Mouse (Mus musculus) liver, embryonic 12.5 days (tissue): ENCODE results near the gene Abhd11. TPM values are rescaled to one million over a fixed set of nuclear protein-coding genes. Genes with fewer than 3 reads are reported as not detected.

Experiments used
- ATAC-seq: fragments of 200-750 bp; cut with Nextera tagmentation; 2 replicates; pipeline ENCODE4 v1.8.0; 2017; ENCODE audit warnings: moderate number of reproducible peaks, mild to moderate bottlenecking, moderate library complexity
- H3K27ac ChIP-seq: fragments of 300-500 bp; sonication (generic); 2 replicates; pipeline ENCODE4 v1.5.1; 2016; ENCODE audit warnings: mild to moderate bottlenecking
- H3K27me3 ChIP-seq: fragments of 300-500 bp; sonication (generic); replicated peaks from 2 replicates; pipeline ENCODE4 v1.6.1; 2016; ENCODE audit warnings: mild to moderate bottlenecking, moderate library complexity
- H3K36me3 ChIP-seq: fragments of 300-500 bp; sonication (generic); 2 replicates; pipeline ENCODE4 v1.6.1; 2016; ENCODE audit warnings: mild to moderate bottlenecking, moderate library complexity
- H3K4me1 ChIP-seq: fragments of 300-500 bp; sonication (generic); 2 replicates; pipeline ENCODE4 v1.6.1; 2016
- H3K4me2 ChIP-seq: fragments of 300-500 bp; sonication (generic); 2 replicates; pipeline ENCODE4 v1.6.1; 2016; ENCODE audit warnings: mild to moderate bottlenecking, moderate library complexity
- H3K4me3 ChIP-seq: fragments of 300-500 bp; sonication (generic); 2 replicates; pipeline ENCODE4 v1.5.1; 2016; ENCODE audit warnings: mild to moderate bottlenecking, moderate library complexity
- H3K9ac ChIP-seq: fragments of 300-500 bp; sonication (generic); 2 replicates; pipeline ENCODE4 v1.6.1; 2016; ENCODE audit warnings: mild to moderate bottlenecking, moderate library complexity
- H3K9me3 ChIP-seq: fragments of 300-500 bp; sonication (generic); replicated peaks from 2 replicates; pipeline ENCODE4 v1.6.1; 2016; ENCODE audit warnings: mild to moderate bottlenecking, moderate library complexity
- WGBS: fragments of 180-500 bp; shearing (Covaris S2); methylation state at CpG from one replicate; pipeline ENCODE4 v1.1.7; 2016; ENCODE audit not compliant: insufficient replicate concordance; 5-methylcytosine and 5-hydroxymethylcytosine counted together
- polyA plus RNA-seq: library from polyadenylated mRNA; unstranded; fragments of >200 nt; fragmentation: Nextera tagmentation; extraction: Ambion mirVana; gene quantifications from 2 replicates; pipeline ENCODE4 v1.2.1, GENCODE M21; 2016

Abhd11 gene
- polyA plus RNA-seq, 1 experiment from 2014 or later: 45.3 TPM

DNA sequence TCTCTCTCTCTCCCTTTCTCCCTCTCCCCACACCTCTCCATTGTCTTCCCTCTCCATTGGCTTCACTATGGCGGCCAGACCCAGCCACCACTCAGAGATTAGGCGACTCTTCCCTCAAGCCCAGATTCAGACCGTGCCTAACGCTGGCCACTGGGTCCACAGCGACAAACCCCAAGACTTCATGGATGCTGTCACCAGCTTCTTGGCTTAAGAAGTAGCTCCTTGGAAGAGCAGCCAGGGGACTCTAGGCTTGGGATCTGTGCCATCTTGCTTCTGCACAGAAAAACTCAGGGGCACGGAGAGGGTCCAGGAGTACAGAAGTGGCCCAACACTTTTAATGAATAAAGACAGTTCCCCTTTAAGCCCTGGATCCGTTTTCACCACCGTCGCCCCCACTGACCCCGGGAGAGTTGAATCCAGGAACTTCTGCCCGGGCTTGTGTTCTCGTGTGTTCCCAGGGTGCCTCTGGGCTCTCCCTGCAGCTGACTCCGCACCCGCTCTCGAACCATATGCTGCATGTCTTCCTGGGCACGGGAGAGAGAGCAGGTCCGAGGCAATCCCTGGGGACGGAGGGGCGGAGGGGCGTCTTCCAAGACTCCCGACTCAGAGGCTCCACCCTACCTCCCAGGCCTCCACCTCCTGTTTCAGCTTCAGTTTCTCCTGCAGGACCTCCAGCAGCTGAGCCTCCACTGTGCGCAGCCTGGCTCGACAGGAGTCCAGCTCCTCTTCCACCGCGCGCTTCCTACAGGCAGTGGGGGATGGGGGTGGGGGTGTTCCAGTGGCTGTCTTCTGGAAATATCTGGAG is 3.1 kb downstream of the Abhd11 start:
- H3K9me3 ChIP-seq: no peaks in the 10 kb centered on the region
- peaks cover 9% of the 10 kb centered on the region for H3K36me3 ChIP-seq
- H3K4me1 ChIP-seq: peaks cover 58% of the 10 kb centered on the region
- H3K4me2 ChIP-seq: peak overlapping the region; percentile 28
- no peak overlapping the region for H3K27ac ChIP-seq
- H3K27me3 ChIP-seq: no peaks in the 10 kb centered on the region
- 55% methylated on average over 26 of the region's 26 CpGs for WGBS
- no peak overlapping the region for H3K9ac ChIP-seq
- ATAC-seq: no peak
- H3K4me3 ChIP-seq: peak overlapping the region; percentile 17

DNA sequence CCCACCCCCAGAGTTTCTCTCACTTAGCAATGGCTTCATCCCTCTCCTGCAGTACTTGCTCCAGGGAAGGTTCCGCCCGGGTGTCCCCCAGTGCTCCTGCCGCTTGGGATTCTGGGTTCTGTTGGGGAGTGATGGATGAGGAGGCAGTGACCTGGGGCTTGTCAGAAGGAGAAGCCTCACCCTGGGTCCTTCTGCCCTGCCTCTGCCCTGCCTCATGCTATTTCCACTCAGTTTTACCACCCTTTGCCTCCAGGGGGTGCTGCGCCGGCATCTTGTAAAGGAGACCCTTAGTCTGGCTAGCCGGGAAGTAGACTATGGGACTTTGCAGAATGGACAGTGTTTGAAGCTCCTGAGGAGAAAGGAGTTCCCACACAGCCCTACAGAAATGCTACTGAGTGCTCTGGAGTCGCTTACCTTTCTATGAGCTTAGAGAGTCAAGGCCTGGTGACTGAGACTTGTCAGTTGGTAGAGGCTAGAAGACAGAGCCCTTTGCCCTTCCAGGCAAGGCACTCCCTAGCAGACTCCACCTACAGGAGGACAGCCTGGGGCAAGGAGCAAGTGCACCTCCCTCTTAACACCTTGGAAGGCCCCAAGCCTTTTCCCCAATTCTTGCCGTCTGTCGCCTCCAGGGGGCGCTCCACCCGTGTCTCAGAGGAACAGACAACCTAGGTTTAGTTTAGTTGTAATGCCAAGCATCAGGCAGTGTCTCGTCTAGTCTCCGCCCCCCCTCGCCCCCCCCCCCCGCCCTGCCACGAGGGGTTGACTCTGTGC is 3.9 kb downstream of the Abhd11 start:
- Histone ChIP-seq H3K4me1 (peaks cover 53% of the 10 kb centered on the region), H3K9me3 (no peaks in the 10 kb centered on the region), H3K36me3 (peaks cover 9% of the 10 kb centered on the region), H3K27ac (peak overlapping the region; percentile 11; the same call in 1 of the 2 replicates), H3K4me3 (0 out of 2 replicates have a peak overlapping the region, but pooled peaks have one; percentile 17), H3K4me2 (peak overlapping the region; percentile 28), H3K27me3 (no peaks in the 10 kb centered on the region), H3K9ac (0 out of 2 replicates have a peak overlapping the region, but pooled peaks have one; percentile 0)
- no peak for ATAC-seq
- 13% methylated on average over 13 of the region's 16 CpGs for WGBS

DNA sequence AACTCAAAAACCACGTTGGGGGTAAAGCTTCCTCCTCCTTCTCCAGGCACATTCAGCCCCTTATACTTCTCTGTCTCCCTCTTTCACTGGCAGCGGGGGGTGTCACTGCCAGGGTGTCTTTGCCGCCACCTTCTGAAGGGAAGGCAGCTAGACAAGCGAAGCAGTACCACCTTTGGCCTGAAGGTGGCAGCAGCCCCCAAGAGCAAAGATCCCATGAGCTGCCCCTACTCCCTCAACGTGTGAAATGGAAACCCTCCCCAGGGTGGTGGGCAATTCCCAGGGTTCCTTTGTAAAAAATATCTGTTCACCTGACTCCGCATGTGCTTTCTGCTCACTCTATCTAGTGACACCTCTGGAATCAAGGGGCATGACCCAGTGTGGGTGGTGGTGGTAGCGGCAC is 6.5 kb downstream of the Abhd11 start:
- H3K36me3 ChIP-seq: peaks cover 9% of the 10 kb centered on the region
- 14% methylated on average over 7 of the region's 7 CpGs for WGBS

DNA sequence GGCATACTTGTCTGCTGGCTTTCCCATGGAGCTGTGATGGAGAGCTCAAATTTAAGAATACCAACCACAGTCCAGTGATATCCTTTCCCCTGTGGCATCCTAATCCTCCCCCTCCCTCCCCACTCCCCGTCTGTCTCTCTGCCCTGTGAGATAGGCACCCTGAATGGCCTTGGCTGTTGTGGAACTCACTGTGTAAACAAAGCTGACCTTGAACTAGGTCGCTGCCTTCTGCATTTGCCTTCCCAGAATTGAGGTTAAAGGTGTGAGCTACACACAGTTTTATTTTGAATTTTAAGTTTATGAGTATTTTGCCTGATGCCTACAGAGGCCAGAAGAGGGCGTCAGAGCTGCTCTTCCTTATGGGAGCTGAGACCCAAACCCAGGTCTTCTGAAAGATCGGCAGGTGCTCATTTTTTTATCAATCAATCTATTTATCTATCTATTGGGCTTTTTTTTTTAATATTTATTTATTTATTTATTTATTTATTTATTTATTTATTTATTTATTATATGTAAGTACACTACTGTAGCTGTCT is 7.3 kb downstream of the Abhd11 start:
- H3K27me3 ChIP-seq: no peaks in the 10 kb centered on the region
- H3K9me3 ChIP-seq: no peaks in the 10 kb centered on the region
- H3K27ac ChIP-seq: no peak overlapping the region
- ATAC-seq: no peak
- H3K9ac ChIP-seq: no peak overlapping the region
- H3K4me2 ChIP-seq: no peak overlapping the region
- no peak overlapping the region for H3K4me3 ChIP-seq
- H3K4me1 ChIP-seq: peaks cover 32% of the 10 kb centered on the region
- peaks cover 4% of the 10 kb centered on the region for H3K36me3 ChIP-seq
- 40% methylated on average over 4 of the region's 4 CpGs for WGBS

More for the DNA sequence above, 6.5 kb downstream of the Abhd11 start:
- Histone ChIP-seq H3K9me3 (no peaks in the 10 kb centered on the region), H3K4me2 (no peak overlapping the region), H3K4me1 (peaks cover 39% of the 10 kb centered on the region), H3K9ac (no peak overlapping the region), H3K4me3 (no peak overlapping the region), H3K27me3 (no peaks in the 10 kb centered on the region), H3K27ac (no peak overlapping the region)
- ATAC-seq: 0 out of 2 replicates have a peak, but pooled peaks have one; percentile 13

DNA sequence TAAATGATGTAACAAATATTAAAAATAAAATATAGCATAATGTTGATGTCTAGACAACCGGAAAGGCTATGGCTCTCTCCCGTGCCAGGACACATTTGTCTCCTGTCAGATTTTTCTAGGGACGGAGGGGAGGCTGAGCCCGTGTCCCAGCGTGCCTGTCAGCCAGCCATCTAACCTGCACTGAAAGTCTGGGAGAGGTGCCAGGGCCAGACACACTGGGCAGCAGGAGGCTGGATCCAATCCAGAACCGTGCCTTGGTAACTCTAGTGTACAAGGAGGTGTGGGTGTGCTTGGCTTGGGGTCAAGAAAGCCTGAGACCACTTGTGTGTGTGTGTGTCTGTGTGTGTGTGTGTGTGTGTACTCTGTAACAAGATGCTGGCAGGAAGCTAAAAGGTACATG is 12.9 kb downstream of the Abhd11 start:
- no peak overlapping the region for H3K9ac ChIP-seq
- no peak for ATAC-seq
- 75% methylated on average over 6 of the region's 6 CpGs for WGBS

DNA sequence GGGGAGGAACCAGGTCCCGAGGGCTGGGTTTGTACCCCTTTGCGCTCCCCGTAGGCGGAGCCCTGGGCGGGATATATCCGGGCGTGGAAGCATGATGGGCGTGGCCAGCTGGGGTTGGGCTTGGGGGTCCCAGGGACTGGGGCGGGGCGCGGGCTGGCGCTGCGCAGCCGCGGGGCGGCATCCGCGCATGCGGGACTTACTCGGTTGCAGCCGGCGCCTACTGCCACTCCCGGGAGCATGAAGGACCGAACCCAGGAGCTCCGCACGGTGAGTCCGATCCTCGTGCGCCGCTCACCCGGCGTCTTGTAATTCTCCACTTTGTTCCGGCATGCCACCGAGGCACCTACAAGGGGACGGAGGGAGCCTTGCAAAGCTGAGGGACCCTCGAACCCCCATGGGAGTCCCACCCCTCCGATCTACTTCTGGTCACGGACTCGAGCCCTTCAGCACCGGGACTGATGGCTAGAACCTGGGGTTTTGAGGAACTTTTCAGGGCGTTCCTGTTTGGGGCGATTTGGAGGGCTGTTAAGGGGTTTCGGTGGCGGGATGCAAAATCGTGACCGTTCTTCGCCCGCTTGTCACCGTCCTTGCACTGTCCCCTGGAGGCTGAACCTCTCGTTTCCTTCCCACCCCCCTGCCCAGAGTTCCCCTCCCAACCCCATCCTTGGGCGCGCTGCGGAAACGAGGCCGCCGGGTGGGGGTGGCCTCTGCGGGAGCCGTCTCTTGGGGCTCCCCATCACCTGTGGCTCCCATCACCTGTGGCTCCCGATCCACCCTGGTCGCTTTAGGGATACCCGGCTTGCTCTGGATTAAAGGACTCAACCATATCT is 14.6 kb downstream of the Abhd11 start, which contains the start of gene Stx1a:
Stx1a (plus strand) TSS at position 139 of the 830 bp plus-strand sequence.
- no peaks in the 10 kb centered on the region for H3K36me3 ChIP-seq
- ATAC-seq: peak; percentile 91
- peaks cover 39% of the 10 kb centered on the region for H3K4me1 ChIP-seq
- WGBS: under 1% methylated on average over 59 of the region's 61 CpGs
- H3K4me2 ChIP-seq: peak within 1 kb of the TSS; percentile 95
- H3K9ac ChIP-seq: peak within 1 kb of the TSS; percentile 71
- no peak within 1 kb of the TSS; the same call in 1 of the 2 replicates for H3K27ac ChIP-seq
- H3K9me3 ChIP-seq: no peaks in the 10 kb centered on the region
- H3K27me3 ChIP-seq: peaks cover 36% of the 10 kb centered on the region
- H3K4me3 ChIP-seq: peak within 1 kb of the TSS; percentile 68

More for the DNA sequence above, 12.9 kb downstream of the Abhd11 start:
- Histone ChIP-seq H3K27me3 (peaks cover 29% of the 10 kb centered on the region), H3K36me3 (no peaks in the 10 kb centered on the region), H3K9me3 (no peaks in the 10 kb centered on the region), H3K4me1 (peaks cover 36% of the 10 kb centered on the region), H3K27ac (no peak overlapping the region), H3K4me3 (no peak overlapping the region), H3K4me2 (no peak overlapping the region)

DNA sequence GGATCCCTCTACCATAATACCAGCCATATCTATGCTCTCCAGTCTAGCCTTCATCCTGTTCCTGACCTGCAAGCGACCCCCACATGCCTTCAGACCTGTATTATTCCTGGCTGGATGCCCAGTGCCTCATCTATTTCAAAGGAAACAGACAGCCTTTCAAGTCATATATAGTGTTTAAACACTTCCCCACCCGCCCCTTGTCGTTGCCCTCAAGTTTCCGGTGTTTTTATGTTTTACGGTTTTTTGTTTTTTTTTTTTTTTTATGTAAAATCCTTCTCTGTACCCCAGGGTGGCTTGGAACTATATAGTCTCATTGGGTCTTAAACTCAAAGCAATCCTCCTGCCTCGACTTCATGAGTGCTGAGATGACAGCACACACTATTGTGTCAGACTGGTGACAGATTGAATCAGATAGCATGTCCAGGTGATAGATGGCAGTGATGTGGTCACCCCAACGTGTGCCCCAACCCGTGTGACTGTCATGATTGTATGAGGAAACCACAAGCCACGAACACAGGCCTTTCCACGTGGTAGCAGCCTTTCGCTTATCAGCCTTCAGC is 15.8 kb downstream of the Abhd11 start:
- WGBS: 24% methylated on average over 11 of the region's 11 CpGs
- H3K36me3 ChIP-seq: no peaks in the 10 kb centered on the region
- H3K4me3 ChIP-seq: peak overlapping the region; percentile 68; the same call in 1 of the 2 replicates
- H3K9ac ChIP-seq: no peak overlapping the region
- H3K9me3 ChIP-seq: no peaks in the 10 kb centered on the region
- peaks cover 51% of the 10 kb centered on the region for H3K4me1 ChIP-seq
- H3K27ac ChIP-seq: no peak overlapping the region
- no peak for ATAC-seq
- H3K4me2 ChIP-seq: peak overlapping the region; percentile 95
- H3K27me3 ChIP-seq: peaks cover 36% of the 10 kb centered on the region

DNA sequence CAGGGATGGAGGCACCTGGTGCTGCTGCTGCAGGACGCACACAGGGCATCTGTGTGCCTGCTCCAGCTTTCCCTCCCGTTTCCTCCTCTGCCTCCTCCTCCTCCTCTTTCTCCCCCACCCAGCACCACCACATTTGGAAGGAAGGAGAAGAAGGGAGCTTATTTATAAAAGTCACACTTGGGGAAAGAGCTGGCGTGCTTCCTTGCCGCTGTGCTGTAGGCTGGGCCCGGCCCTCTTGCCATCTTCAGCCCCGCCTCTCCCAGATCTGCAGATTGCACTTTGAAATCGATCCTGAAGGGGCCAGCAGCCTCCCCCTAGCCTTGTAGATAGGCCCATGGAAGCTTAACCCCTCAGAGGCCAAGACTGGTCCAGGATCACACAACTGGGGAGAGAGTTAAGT is 16.9 kb downstream of the Abhd11 start:
- Histone ChIP-seq H3K36me3 (no peaks in the 10 kb centered on the region), H3K27ac (no peak overlapping the region), H3K27me3 (peaks cover 36% of the 10 kb centered on the region), H3K4me3 (no peak overlapping the region), H3K4me2 (no peak overlapping the region; the same call in 1 of the 2 replicates), H3K4me1 (peaks cover 51% of the 10 kb centered on the region), H3K9ac (no peak overlapping the region), H3K9me3 (no peaks in the 10 kb centered on the region)
- 23% methylated on average over 7 of the region's 7 CpGs for WGBS
- ATAC-seq: no peak

DNA sequence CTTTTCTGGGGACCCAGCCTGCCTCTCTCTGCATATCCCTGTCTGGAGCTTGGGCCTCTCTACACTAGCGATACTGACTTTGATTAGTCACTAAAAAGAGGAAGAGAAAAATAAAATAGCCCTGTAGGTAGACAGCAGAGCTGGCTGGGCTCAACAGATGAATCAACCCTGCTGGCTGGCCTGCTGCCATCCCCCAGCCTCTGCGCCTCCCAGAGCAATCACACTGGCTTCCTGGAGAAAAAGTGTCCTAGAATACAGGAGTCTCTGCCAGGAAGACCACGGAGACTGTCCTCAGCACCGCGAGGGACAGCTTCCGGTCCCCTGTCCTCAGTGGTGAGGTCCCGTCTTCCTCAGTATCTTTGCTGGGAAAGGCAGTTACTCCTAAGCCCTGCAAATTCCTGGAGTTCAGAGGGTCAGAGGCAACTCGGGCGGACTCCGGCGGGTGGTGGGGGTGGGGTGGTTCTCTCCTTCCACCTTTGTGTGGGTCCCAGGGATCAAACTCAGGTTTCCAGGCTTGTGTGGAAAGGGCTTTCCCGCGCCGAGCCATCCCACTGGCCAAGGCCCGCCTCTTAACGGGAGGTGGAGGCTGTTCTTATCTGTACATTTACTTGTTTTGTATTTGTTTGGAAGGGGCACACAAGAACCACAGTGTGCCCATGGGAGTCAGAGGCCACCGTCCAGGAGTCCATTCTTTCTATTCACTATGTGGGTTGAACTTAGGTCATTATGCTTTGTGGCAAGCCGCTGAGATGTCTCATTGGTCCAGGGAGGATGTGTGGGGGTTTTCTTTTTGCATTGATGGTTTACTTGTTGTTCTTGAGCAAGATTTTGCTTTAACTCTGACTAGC is 20.3 kb downstream of the Abhd11 start:
- WGBS: 43% methylated on average over 18 of the region's 18 CpGs
- Histone ChIP-seq H3K9me3 (no peaks in the 10 kb centered on the region), H3K9ac (no peak overlapping the region), H3K36me3 (no peaks in the 10 kb centered on the region), H3K4me1 (peaks cover 35% of the 10 kb centered on the region), H3K27ac (peak overlapping the region; percentile 47; the same call in 1 of the 2 replicates), H3K27me3 (peaks cover 26% of the 10 kb centered on the region), H3K4me3 (no peak overlapping the region), H3K4me2 (peak overlapping the region; percentile 43)
- peak; percentile 28; the same call in 1 of the 2 replicates for ATAC-seq

DNA sequence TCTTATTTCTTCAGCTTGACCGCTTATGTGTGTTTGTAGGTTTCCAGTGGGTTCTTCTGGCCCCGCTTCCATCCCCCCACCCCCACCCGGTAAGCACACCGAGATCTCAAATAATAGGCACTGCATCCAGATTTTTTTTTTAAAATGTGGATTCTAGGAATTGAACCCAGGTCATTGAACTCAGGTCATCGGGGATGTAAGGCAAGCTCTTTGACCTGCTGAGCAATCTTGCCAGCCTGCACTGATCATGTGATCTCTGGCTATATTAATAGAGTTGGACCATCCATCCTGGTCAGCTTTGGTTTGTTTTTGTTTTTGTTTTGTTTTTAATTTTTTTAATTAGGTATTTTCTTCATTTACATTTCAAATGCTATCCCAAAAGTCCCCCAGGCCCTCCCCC is 23.6 kb downstream of the Abhd11 start:
- Histone ChIP-seq H3K9ac (no peak overlapping the region), H3K4me3 (no peak overlapping the region), H3K36me3 (no peaks in the 10 kb centered on the region), H3K4me2 (no peak overlapping the region), H3K9me3 (peaks cover 5% of the 10 kb centered on the region), H3K4me1 (peaks cover 24% of the 10 kb centered on the region), H3K27me3 (0 out of 2 replicates have a peak, but pooled peaks cover under 1% of the 10 kb centered on the region), H3K27ac (no peak overlapping the region)
- no peak for ATAC-seq
- WGBS: 78% methylated on average over 5 of the region's 5 CpGs
